Mouse (Mus musculus) effector memory CD4-positive, alpha-beta T cell, adult 5 months (primary cell): ENCODE data around the gene Gm11232. TPM values are rescaled to one million over a fixed set of nuclear protein-coding genes. Genes with fewer than 3 reads are reported as not detected.

ENCODE experiments used
- polyA plus RNA-seq: library from polyadenylated mRNA; unstranded; fragments of 100-300 nt; shearing (Covaris generic); gene quantifications from one replicate; pipeline ENCODE4 v1.2.1, GENCODE M21; 2017

Gm11232 gene
- polyA plus RNA-seq, result not detected

DNA sequence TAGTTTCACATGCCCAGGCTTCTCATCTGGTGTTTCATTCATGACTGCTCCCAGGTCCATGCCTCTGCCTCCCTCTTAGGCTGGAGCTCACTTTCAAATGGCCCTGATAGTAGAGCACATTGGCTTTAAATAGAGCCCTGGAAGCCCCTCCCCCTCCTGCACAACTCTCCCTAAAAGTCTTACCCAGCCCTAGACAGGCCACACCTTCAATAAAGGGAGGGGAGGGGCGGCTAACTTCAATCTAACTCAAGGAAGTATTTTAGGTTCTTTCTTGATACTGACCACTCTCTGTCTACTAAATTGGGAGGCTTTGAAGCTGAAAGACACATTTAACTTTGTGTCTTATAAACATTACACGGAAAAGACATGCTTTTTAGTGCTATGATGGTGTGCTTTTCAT lies at the start of gene Gm11232:
Gene Gm11232 (minus strand): TSS at position 101 of the 400 bp plus-strand sequence.

